Comparison of ENCODE assay signal across 19 mouse cellular contexts in the genomic region with DNA sequence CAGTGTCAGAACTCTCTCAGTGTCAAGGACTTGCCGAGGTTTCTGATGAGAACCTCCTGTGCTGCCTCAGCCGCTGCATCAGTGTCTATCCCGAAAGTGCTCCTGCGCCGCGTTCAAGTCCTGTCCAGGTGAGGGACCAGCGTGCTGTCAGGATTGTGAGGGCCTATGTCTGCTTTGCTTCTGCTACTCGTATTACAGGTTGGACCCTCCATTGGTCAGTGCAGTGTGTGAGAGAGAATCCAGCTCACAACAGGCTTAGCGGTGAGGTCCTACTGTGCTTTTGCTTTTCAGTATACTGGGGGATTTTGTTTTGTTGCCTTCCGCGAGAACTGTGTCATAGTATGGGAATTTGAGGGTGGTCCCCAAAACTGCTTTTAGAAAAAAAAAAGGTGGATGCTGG. TPM values are rescaled to one million over a fixed set of nuclear protein-coding genes. Genes with fewer than 3 reads are reported as not detected.
DNase-seq lines count a peak whose midpoint lies in the region; ATAC-seq lines count a peak whose summit lies in the region.
"Had no signal": no experiment of that assay in that cellular context is flagged by ENCODE, and none has a peak within 500 bp of the region (broad histone marks: within the 10 kb centered on the region; RNA-seq: fewer than 3 reads in every experiment).

No protein-coding gene starts in this region.

- peak overlapping the region; percentile 21; the same call in 1 of the 2 replicates for H3K27ac ChIP-seq in hindbrain, embryonic 11.5 days (ENCODE audit: low read depth, low read length)
- H3K27ac ChIP-seq in hindbrain, embryonic 16.5 days (ENCODE audit: low read depth, low read length): no peak overlapping the region
- H3K27ac ChIP-seq in intestine, embryonic 14.5 days (ENCODE audit: low read depth): no peak overlapping the region
- H3K27ac ChIP-seq in intestine, embryonic 16.5 days (ENCODE audit: low read length): no peak overlapping the region
- H3K27ac ChIP-seq in midbrain, embryonic 14.5 days (replicated peaks; ENCODE audit: low read depth, low read length): peak overlapping the region; percentile 84; the same call in 1 of the 2 replicates
- H3K27ac ChIP-seq in midbrain, embryonic 10.5 days (replicated peaks): no peak overlapping the region
- H3K27ac ChIP-seq: forebrain, embryonic 10.5 days; forebrain, embryonic 13.5 days had no signal

- H3K4me3 ChIP-seq in hindbrain, embryonic 11.5 days (ENCODE audit: low read depth, low read length): no peak overlapping the region
- H3K4me3 ChIP-seq in hindbrain, embryonic 16.5 days (ENCODE audit: low read length): no peak overlapping the region
- no peak overlapping the region for H3K4me3 ChIP-seq in intestine, embryonic 14.5 days (ENCODE audit: low read depth, low read length)
- H3K4me3 ChIP-seq in intestine, embryonic 16.5 days (ENCODE audit: low read length): no peak overlapping the region
- H3K4me3 ChIP-seq in midbrain, embryonic 14.5 days (replicated peaks; ENCODE audit: low read depth, low read length): no peak overlapping the region
- H3K4me3 ChIP-seq in midbrain, embryonic 10.5 days: no peak overlapping the region
- H3K4me3 ChIP-seq: forebrain, embryonic 13.5 days had no signal

- H3K9me3 ChIP-seq in hindbrain, embryonic 11.5 days (ENCODE audit: control insufficient read depth, low read length): no peaks in the 10 kb centered on the region
- no peaks in the 10 kb centered on the region for H3K9me3 ChIP-seq in hindbrain, embryonic 16.5 days (ENCODE audit: control insufficient read depth, low read length)
- H3K9me3 ChIP-seq in intestine, embryonic 14.5 days (ENCODE audit: control insufficient read depth, low read length): no peaks in the 10 kb centered on the region
- H3K9me3 ChIP-seq in intestine, embryonic 16.5 days (ENCODE audit: control insufficient read depth, low read length): no peaks in the 10 kb centered on the region
- no peaks in the 10 kb centered on the region for H3K9me3 ChIP-seq in midbrain, embryonic 14.5 days (ENCODE audit: control insufficient read depth, low read length)
- no peaks in the 10 kb centered on the region for H3K9me3 ChIP-seq in midbrain, embryonic 10.5 days (replicated peaks)
- H3K9me3 ChIP-seq: forebrain, embryonic 13.5 days; G1E had no signal

- no peak overlapping the region for H3K9ac ChIP-seq in hindbrain, embryonic 11.5 days (ENCODE audit: low read depth, low read length)
- H3K9ac ChIP-seq in hindbrain, embryonic 16.5 days (ENCODE audit: low read depth, low read length): no peak overlapping the region
- no peak overlapping the region for H3K9ac ChIP-seq in intestine, embryonic 14.5 days (ENCODE audit: low read length)
- H3K9ac ChIP-seq in intestine, embryonic 16.5 days (ENCODE audit: low read depth, low read length): no peak overlapping the region
- H3K9ac ChIP-seq in midbrain, embryonic 14.5 days (replicated peaks; ENCODE audit: low read length): no peak overlapping the region
- H3K9ac ChIP-seq: forebrain, embryonic 13.5 days; hindbrain, embryonic 14.5 days had no signal

- no peak for DNase-seq in hindbrain, embryonic 11.5 days (ENCODE audit: low spot score)
- DNase-seq in intestine, embryonic 14.5 days (ENCODE audit: low spot score): peak; percentile 42
- no peak for DNase-seq in midbrain, embryonic 14.5 days
- DNase-seq in midbrain, embryonic 10.5 days (ENCODE audit: low spot score): no peak
- DNase-seq: adrenal gland, postnatal 10 days; B cell, adult 2 months; gastrocnemius, postnatal 10 days; gastrocnemius, postnatal 36 days; heart, postnatal 36 days had no signal

- no peak for ATAC-seq in hindbrain, embryonic 11.5 days (ENCODE audit: low FRiP score)
- ATAC-seq in hindbrain, embryonic 16.5 days: no peak
- ATAC-seq in intestine, embryonic 14.5 days (replicated peaks; ENCODE audit: low FRiP score, low TSS enrichment, low read depth): no peak
- ATAC-seq in intestine, embryonic 16.5 days: no peak
- ATAC-seq in midbrain, embryonic 14.5 days (ENCODE audit: low FRiP score, low TSS enrichment): no peak
- 0 out of 2 replicates have a peak, but pooled peaks have one; percentile 6 for ATAC-seq in neutrophil, adult 5-6 weeks (ENCODE audit: extremely low read depth, insufficient number of reproducible peaks, low FRiP score, poor library complexity, severe bottlenecking)
- ATAC-seq: Patski had no signal

- no peak overlapping the region; the same call in 1 of the 2 replicates for H3K4me2 ChIP-seq in hindbrain, embryonic 11.5 days (replicated peaks; ENCODE audit: low read depth, low read length)
- H3K4me2 ChIP-seq in hindbrain, embryonic 16.5 days (ENCODE audit: low read length): no peak overlapping the region
- no peak overlapping the region for H3K4me2 ChIP-seq in intestine, embryonic 14.5 days (ENCODE audit: low read length)
- H3K4me2 ChIP-seq in intestine, embryonic 16.5 days (ENCODE audit: low read depth, low read length): no peak overlapping the region
- no peak overlapping the region; the same call in 1 of the 2 replicates for H3K4me2 ChIP-seq in midbrain, embryonic 14.5 days (ENCODE audit: low read length)
- H3K4me2 ChIP-seq: heart, embryonic 11.5 days had no signal

- WGBS in hindbrain, embryonic 11.5 days: 87% methylated on average over 11 of the region's 11 CpGs
- 83% methylated on average over 11 of the region's 11 CpGs for WGBS in hindbrain, embryonic 16.5 days
- WGBS in intestine, embryonic 14.5 days: 90% methylated on average over 11 of the region's 11 CpGs
- WGBS in intestine, embryonic 16.5 days: 90% methylated on average over 11 of the region's 11 CpGs
- WGBS in midbrain, embryonic 14.5 days: 72% methylated on average over 11 of the region's 11 CpGs
- 85% methylated on average over 11 of the region's 11 CpGs for WGBS in midbrain, embryonic 10.5 days

- H3K27me3 ChIP-seq in hindbrain, embryonic 11.5 days (ENCODE audit: control insufficient read depth, insufficient read depth, low read length): no peaks in the 10 kb centered on the region
- no peaks in the 10 kb centered on the region for H3K27me3 ChIP-seq in hindbrain, embryonic 16.5 days (replicated peaks; ENCODE audit: control insufficient read depth, insufficient read depth, low read length)
- H3K27me3 ChIP-seq in intestine, embryonic 14.5 days (replicated peaks; ENCODE audit: control insufficient read depth, insufficient read depth, low read length): no peaks in the 10 kb centered on the region
- H3K27me3 ChIP-seq in intestine, embryonic 16.5 days (replicated peaks; ENCODE audit: control insufficient read depth, insufficient read depth, low read length): no peaks in the 10 kb centered on the region
- no peaks in the 10 kb centered on the region for H3K27me3 ChIP-seq in midbrain, embryonic 14.5 days (ENCODE audit: control insufficient read depth, insufficient read depth, low read length)
- H3K27me3 ChIP-seq in midbrain, embryonic 10.5 days (ENCODE audit: low read depth, poor library complexity, severe bottlenecking): no peaks in the 10 kb centered on the region
- H3K27me3 ChIP-seq: CH12.LX; forebrain, embryonic 13.5 days; Patski had no signal

- H3K36me3 ChIP-seq in hindbrain, embryonic 11.5 days (ENCODE audit: control insufficient read depth, insufficient read depth, low read length): no peaks in the 10 kb centered on the region
- H3K36me3 ChIP-seq in hindbrain, embryonic 16.5 days (ENCODE audit: control insufficient read depth, insufficient read depth, low read length): peaks cover 2% of the 10 kb centered on the region; the same call in 1 of the 2 replicates
- peaks cover 14% of the 10 kb centered on the region; the same call in 1 of the 2 replicates for H3K36me3 ChIP-seq in intestine, embryonic 14.5 days (ENCODE audit: control insufficient read depth, insufficient read depth, low read length)
- H3K36me3 ChIP-seq in intestine, embryonic 16.5 days (ENCODE audit: control insufficient read depth, insufficient read depth, low read length): no peaks in the 10 kb centered on the region
- H3K36me3 ChIP-seq in midbrain, embryonic 14.5 days (ENCODE audit: control insufficient read depth, insufficient read depth, low read length): no peaks in the 10 kb centered on the region
- H3K36me3 ChIP-seq in midbrain, embryonic 10.5 days: peaks cover 16% of the 10 kb centered on the region

- H3K4me1 ChIP-seq in hindbrain, embryonic 11.5 days (replicated peaks; ENCODE audit: control insufficient read depth, insufficient read depth, low read length): 0 out of 2 replicates have a peak, but pooled peaks cover 2% of the 10 kb centered on the region
- peaks cover 14% of the 10 kb centered on the region for H3K4me1 ChIP-seq in hindbrain, embryonic 16.5 days (ENCODE audit: control insufficient read depth, insufficient read depth, low read depth, low read length)
- peaks cover 4% of the 10 kb centered on the region; the same call in 1 of the 2 replicates for H3K4me1 ChIP-seq in intestine, embryonic 14.5 days (replicated peaks; ENCODE audit: control insufficient read depth, insufficient read depth, low read length)
- H3K4me1 ChIP-seq in intestine, embryonic 16.5 days (ENCODE audit: control insufficient read depth, insufficient read depth, low read length): no peaks in the 10 kb centered on the region
- H3K4me1 ChIP-seq in midbrain, embryonic 14.5 days (ENCODE audit: control insufficient read depth, insufficient read depth, low read length): peaks cover 18% of the 10 kb centered on the region
- peaks cover 24% of the 10 kb centered on the region for H3K4me1 ChIP-seq in midbrain, embryonic 10.5 days

RNA-seq across cellular contexts. Expression of a gene that starts 36.8 kb away (rescaled TPM):
- polyA plus RNA-seq in hindbrain, embryonic 11.5 days (2014; fragmentation: Nextera tagmentation; extraction: Ambion mirVana): 56.5 TPM in 2 replicates
- polyA plus RNA-seq in hindbrain, embryonic 16.5 days (2015; fragmentation: Nextera tagmentation; extraction: Ambion mirVana): 31.3 and 33.2 TPM in 2 replicates
- 57.9 and 62.4 TPM in 2 replicates for polyA plus RNA-seq in intestine, embryonic 14.5 days (2014; fragmentation: Nextera tagmentation; extraction: Ambion mirVana)
- polyA plus RNA-seq in intestine, embryonic 16.5 days (2015; fragmentation: Nextera tagmentation; extraction: Ambion mirVana): 61.6 and 65.6 TPM in 2 replicates
- 35.3 and 39.4 TPM in 2 replicates for polyA plus RNA-seq in midbrain, embryonic 14.5 days (2014; fragmentation: Nextera tagmentation; extraction: Ambion mirVana)
- polyA plus RNA-seq in midbrain, embryonic 10.5 days (2016; fragmentation: Nextera tagmentation; extraction: Ambion mirVana): 56.2 and 58.7 TPM in 2 replicates
- total RNA-seq in neutrophil, adult 5-6 weeks (2017): 56.2 and 63.6 TPM in 2 replicates

Comparison
In these comparisons a context has a peak if more than half of its experiments do, and no peak if none do; other contexts are left out.
1. H3K27ac ChIP-seq: peak in hindbrain, embryonic 11.5 days (single experiment) and midbrain, embryonic 14.5 days (single experiment); none in hindbrain, embryonic 16.5 days (single experiment), intestine, embryonic 14.5 days (single experiment), intestine, embryonic 16.5 days (single experiment) and midbrain, embryonic 10.5 days (single experiment).